Mouse (Mus musculus) B cell, adult 62 days (primary cell): ENCODE data around the gene Usp42. TPM values are rescaled to one million over a fixed set of nuclear protein-coding genes. Genes with fewer than 3 reads are reported as not detected.

Experiments used
- total RNA-seq: library from RNA; stranded (reverse); gene quantifications from 4 replicates; pipeline ENCODE4 v1.2.4, GENCODE M21; 2023

The Usp42 gene
- total RNA-seq = 33.6 to 36.2 TPM (median 34.8 TPM) in 4 replicates

GRCm38 (mm10) chr5:143732180-143732891 is at the start of gene Usp42:
Usp42 (minus strand) TSS chr5:143732280.

Other genes with a start within 250 kb of the Usp42 start
- gene Rac1, start 204.2 kb downstream of the Usp42 start, total RNA-seq = 180 to 213 TPM (median 203 TPM) in 4 replicates
- 11.7 to 14.3 TPM (median 13.0 TPM) in 4 replicates for gene Cyth3, start 109.8 kb downstream of the Usp42 start, total RNA-seq
- 45.2 to 49.5 TPM (median 47.6 TPM) in 4 replicates for gene Eif2ak1, start 85.5 kb upstream of the Usp42 start, total RNA-seq
- 0.39 TPM in 1 of 4 replicates, not detected in the others for gene Ankrd61, start 165.4 kb upstream of the Usp42 start, total RNA-seq
- 12.3 to 18.2 TPM (median 14.6 TPM) in 4 replicates for gene Aimp2, start 177.6 kb upstream of the Usp42 start, total RNA-seq
- 22.7 to 28.7 TPM (median 25.5 TPM) in 4 replicates for gene Pms2, start 177.7 kb upstream of the Usp42 start, total RNA-seq
- gene Gm42421, start 195.9 kb upstream of the Usp42 start, total RNA-seq = 1.1 to 3.9 TPM (median 1.9 TPM) in 4 replicates
- 0.39 to 2.1 TPM (median 1.1 TPM) in 4 replicates for gene Rsph10b, start 200.8 kb upstream of the Usp42 start, total RNA-seq